Mouse (Mus musculus) CD8-positive naive resting alpha-beta T cell, adult 2 months (primary cell): ENCODE measurements around the gene Gnaz.
A peak's percentile ranks its signal among the peaks of the same experiment; 100 is the strongest.

Experiments
- DNase-seq, 2 experiments: peaks; one replicate each; pipeline ENCODE4 v3.0.0; 2022; ENCODE audit warnings: low read depth in 2 of 2, low spot score in 2 of 2

Gnaz gene

DNA sequence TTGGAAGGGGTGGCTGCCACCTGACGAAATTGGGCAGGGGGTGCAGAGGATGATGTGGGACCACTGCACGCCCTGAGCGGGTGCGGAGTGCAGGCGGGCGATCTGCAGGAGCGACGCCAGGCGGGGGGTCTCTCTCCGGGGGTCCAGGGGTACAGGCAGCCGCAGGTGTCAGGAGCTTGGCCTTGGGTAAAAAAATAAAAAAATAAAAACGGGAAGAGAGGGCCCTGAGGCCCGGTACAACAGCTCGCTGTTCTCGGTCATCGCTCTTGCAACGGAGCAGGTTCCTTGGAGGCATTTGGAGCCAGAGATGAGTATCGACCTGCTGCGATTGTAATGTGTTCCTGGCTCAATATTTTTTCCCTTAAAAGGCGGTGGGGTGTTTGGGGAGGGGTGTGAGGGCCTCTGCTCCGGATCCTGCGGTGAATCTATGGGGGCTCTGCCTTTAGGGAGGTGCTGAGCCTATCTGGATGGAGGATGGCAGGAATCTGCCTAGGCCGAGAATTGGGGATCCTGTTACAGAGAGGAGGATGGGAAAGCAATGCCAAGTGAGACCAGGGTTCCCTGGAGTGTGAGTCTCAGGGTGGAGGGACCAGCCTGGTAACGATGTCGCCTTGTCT, 782 bp downstream of the Gnaz start:
- DNase-seq: no peak

DNA sequence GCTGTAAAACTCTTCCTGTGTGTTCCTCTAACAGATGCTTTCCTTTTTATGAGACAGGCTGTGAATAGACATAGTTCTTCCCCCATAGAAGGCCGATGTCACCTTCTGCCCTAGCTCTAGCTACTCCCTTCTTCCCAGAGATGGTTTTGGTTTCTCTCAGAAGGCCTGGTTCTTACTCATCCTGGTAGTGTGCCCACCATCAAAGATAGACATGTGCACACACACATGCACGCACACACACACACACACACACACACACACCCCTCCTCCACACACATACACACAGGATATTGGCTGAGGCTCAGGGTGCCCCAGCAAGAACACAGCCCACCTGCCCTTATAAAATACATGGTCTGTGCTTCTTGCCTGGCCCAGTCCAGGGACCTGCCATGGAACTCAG, 2.3 kb downstream of the Gnaz start:
- no peak for DNase-seq

DNA sequence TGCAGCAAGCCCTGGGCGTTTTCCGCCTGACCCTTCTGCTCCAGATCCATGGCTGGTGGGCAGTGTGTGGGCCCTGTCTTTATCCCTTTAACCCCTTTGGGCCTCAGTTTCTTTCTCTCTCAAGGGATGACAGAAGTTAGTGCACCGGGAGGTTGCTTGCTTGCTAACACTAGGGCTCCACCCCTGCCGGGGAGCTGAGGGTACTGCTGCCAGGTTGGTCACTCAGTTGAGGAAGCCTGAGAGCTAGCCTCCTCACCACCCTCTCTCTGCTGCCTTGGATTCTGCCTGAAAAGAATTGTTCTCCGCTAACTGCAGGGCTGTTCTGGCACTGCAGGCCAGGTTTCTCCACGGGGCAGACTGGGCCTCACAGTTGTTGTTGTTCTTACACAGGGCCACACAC, 6.0 kb downstream of the Gnaz start:
- DNase-seq: no peak

DNA sequence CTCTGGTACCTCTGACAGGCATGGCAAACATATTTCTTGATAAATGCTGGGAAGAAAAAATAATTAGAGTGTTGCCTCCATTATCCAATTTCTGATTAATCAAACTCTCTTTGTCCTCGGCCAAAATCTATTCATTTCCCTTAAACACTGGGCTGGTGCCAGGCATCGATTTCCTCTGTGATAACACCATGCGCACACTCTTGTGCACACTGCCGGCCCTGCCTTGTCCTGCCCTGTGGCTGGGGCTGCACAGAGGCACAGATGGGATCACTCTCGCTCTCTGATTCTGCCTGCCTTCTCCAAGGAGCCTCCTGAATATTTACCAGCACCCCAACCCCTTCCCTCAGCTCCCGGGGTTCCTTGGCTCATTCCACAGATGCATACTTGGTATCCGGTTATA, 8.6 kb downstream of the Gnaz start:
- DNase-seq: no peak

DNA sequence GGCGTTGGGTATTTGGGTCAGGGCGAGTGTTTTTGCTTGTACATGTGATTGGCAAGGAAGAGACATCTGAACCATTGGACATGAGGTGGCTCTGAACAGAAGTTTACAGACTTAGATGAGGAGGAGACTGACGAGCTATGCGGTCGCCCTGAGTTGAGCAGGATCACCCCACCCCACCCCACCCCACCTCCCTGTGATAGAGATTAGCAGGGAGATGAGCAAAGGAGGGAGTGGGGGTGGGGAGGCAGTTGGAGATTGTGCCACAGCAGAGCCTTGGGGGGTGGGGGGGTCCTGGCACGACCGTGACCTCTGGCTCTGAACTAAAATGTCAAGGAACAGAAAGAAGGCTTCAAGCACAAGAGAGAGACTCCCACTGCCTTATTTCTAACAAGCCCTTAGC, 9.5 kb downstream of the Gnaz start:
- DNase-seq: no peak

DNA sequence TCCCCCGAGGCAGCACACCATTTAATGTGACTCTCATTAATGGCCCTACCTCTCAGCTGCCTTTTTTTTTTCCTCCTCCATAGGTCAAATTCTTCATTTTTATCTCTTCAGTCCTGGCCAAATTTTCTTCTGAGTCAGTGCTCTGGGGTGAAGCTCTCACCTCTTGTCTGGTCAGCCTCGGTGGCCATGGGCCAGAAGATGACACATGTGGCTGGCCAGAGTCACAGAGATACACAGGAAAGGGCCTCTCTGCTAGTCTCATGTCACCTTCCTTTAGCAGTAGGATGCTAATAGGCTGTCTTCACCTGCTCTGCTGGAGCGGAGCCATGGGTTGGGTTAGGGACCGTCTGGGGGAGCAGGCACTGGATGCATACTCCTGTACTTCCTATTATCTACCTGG, 11.1 kb downstream of the Gnaz start:
- no peak for DNase-seq

DNA sequence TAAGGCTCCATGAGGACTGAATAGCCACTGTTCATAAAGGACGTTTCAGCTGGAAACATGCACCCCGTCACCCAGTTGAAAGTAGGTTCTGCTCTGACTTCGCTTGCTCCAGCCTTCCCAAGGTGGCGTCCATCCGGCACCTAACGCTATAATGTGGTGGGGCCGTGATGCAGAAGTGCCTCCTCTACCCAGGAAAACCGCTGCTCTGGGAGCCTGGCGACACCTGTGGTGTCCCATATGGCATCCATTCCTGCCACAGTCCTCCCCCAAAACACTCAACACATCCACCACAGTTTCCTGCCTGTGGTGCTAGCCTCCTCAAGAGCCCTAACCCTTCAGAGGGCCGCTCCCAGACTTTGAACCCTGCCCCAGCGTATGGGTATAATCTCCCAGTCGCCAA, 14.2 kb downstream of the Gnaz start:
- DNase-seq: no peak

DNA sequence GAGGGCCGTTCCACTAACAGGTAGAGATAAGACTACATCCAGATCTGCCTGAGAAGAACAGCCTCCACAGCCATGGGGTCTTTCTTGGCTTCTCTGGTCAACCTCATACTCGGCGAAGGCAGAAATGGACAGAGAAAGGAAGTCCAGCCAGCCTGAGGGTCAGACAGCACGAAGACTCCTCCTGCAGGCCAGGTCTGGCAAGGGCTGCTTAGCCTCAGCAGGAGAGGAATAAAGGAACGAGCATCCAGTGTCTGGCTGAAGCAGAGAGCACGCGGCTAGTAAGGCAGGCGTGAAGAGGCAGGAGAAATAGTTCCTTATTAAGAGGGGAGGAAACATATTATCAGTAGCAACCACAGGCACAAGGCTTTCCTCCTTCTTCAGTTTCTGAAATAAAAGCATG, 16.2 kb downstream of the Gnaz start:
- no peak for DNase-seq

- no peak for DNase-seq
These were observed 20.9 kb downstream of the Gnaz start for GRCm38 (mm10) chr10:74987698-74988470.

GRCm38 (mm10) chr10:74989814-74990213, 22.8 kb downstream of the Gnaz start:
- no peak for DNase-seq

DNA sequence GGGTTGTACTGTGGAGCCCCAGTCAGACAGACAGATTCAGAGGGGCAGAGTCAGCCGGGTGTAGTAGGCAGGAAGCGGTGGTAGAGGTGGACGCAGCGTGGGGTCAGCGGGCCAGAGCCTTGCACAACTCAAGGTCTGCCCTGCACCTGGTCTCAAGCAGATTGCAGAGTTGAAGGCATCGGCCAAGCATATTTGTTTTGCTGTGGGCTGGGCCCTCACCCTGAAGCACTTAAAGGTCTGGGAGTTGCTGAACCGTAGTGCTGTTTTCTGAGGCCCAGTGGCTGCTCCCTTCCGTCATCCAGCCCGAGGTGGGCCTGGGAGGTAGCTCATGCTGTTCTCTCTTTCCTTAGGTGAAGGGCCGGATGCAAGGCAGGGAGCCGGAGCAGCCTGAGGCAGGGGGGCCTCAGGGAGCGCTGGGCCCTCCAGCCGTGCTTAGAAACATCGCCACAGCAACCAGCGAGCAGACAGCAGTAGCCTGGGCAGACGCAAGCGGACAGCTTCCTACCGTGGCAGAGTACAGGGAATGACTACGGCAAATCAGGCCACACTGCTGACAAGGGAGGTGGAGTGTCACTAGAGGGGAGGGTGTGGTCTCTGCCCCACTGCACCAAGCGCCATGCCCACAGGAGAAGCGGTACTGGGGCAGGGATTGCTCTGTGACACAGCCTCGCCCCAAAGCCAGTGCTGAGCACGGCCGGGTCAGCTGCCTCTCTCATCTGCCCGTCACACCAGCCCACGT, 23.8 kb downstream of the Gnaz start:
- no peak for DNase-seq

DNA sequence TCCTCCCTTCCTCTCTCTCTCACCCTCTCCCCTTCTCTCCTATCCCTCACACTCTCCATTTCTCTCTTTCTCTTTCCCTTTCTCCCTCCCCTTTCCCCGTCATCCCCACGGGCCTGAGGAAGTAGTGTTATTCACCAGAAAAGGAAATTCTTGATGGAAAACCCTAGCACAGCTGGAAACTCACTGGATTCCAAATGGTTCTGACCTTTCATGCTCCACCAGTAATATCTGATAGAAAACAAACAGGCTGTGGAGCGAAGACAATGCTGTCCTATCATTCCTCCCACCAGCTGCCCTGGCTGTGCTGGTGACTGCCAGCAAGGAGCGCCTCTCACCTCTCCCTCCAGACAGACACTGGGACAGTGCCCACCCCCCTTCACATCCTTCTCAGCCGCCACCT, 27.9 kb downstream of the Gnaz start:
- DNase-seq: no peak

GRCm38 (mm10) chr10:74995377-74995776, 28.4 kb downstream of the Gnaz start:
- no peak for DNase-seq

DNA sequence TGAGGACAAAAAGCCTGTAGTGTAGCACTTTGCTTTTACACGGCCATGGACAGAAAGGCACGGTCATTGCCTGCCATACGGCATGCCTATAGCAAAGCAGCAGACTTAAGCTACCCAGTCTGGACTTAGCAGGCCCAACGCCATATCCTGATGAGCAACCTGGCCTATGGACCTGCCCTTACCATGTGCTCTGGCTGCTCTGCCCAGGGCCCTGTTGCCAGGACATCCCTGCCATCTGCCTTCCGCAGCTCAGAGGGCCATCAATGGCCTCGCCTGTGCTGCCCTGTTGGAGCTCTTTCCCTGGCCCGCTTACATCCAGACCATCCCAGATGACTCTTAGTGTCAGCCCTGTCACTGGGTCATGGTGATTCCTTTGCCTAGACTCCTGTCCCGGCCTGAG, 34.4 kb downstream of the Gnaz start:
- no peak for DNase-seq

- no peak for DNase-seq
These were observed 37.1 kb downstream of the Gnaz start for GRCm38 (mm10) chr10:75004067-75004466.

- DNase-seq: no peak
These were observed 40.1 kb downstream of the Gnaz start for GRCm38 (mm10) chr10:75006889-75007662.

GRCm38 (mm10) chr10:75010704-75011103, 43.7 kb downstream of the Gnaz start:
- no peak for DNase-seq

DNA sequence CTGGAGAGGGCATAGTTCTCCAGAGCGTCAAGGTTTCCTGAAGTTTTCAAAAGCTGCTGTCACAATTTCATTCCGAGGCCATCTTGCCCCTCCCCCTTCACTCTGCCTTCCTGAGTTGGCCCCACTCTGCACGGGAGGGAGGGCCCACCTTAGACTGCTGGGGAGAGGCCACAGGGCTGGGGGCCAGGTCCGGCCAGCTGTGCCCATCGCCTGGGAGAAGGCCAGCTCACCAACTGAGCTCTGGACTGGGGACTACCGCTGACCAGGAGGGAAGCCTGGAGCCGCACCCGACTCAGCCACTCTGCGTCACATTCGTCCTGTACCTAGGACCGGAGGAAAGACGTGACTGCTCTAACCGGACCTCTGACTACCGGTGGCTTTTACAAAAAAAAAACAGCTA, 48.5 kb downstream of the Gnaz start:
- DNase-seq: no peak

DNA sequence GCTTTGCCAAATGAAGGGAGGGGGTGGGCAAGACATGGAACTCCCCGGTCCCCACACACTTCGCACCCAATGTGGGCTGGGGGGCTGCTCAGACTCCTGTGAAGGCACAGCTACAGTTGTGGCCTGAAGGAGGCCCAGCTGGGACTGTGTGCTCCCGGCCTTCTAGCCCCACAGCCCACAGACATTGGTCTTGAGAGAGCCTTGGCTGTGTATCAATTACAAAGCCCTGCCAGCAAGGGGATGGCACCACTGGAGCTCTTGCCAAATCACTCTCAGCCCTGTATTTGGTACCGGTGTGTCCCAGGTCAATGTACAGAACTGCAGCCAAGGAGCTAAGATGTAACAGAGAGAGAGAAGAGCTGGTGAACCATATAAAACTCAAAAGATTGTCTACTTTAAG, 49.5 kb downstream of the Gnaz start:
- no peak for DNase-seq

GRCm38 (mm10) chr10:75020271-75020670, 53.3 kb downstream of the Gnaz start:
- no peak for DNase-seq

GRCm38 (mm10) chr10:75021138-75021537, 54.2 kb downstream of the Gnaz start:
- DNase-seq: peak; percentile 14 to 48

GRCm38 (mm10) chr10:75026491-75026890, 59.5 kb downstream of the Gnaz start:
- DNase-seq: no peak
